Mouse (Mus musculus) bone marrow macrophage, adult 2 months (primary cell): ENCODE measurements at regions not wholly inside any gene's neighbourhood (a gene's known extent, or its start where the extent isn't known, plus 50 kb on each side); places are given as distances from the start of the nearest gene placed in this dataset.

Experiments
- CTCF ChIP-seq: IDR thresholded peaks from 2 replicates; pipeline ENCODE4 v1.5.1; 2012; ENCODE audit warnings: low read depth, mild to moderate bottlenecking, low read length, moderate library complexity
- POLR2A ChIP-seq: IDR thresholded peaks from 2 replicates; pipeline ENCODE4 v1.6.1; 2012; ENCODE audit warnings: mild to moderate bottlenecking, low read depth, low read length, borderline replicate concordance

- TF ChIP-seq CTCF: no peak
- TF ChIP-seq POLR2A: no peak
Measured at GRCm38 (mm10) chr15:62261520-62261919, 1338.7 kb upstream of the A1bg start.
